Comparison of ENCODE assay signal across 29 mouse cellular contexts in the genomic region with DNA sequence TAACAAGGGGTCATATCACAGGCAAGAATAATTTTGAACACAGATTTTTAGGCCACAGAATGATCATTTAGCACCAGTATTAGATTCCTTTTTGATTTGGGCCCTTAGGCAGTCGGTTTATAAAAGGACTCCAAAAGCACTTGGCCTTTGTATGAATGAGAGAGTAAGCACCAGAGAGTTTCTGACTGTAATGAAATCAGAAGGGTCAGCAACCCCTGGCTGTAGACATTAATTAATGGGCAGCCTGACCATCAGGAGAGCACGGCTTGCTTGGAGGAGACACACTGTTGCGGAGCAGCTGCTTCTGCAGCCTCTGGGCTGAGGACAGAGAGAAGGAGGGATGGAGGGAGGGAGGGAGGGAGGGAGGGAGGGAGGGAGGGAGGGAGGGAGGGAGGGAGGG. TPM values are rescaled to one million over a fixed set of nuclear protein-coding genes. Genes with fewer than 3 reads are reported as not detected.
DNase-seq lines count a peak whose midpoint lies in the region; ATAC-seq and TF ChIP-seq lines count a peak whose summit lies in the region.
"Had no signal": no experiment of that assay in that cellular context is flagged by ENCODE, and none has a peak within 500 bp of the region (broad histone marks: within the 10 kb centered on the region; RNA-seq: fewer than 3 reads in every experiment).

No protein-coding gene starts in this region.

- no peak overlapping the region for H3K4me2 ChIP-seq in hindbrain, embryonic 11.5 days (replicated peaks; ENCODE audit: low read depth, low read length)
- no peak overlapping the region for H3K4me2 ChIP-seq in hindbrain, embryonic 16.5 days (ENCODE audit: low read length)
- H3K4me2 ChIP-seq in lung, embryonic 16.5 days (ENCODE audit: low read depth, low read length), result no peak overlapping the region
- H3K4me2 ChIP-seq in stomach, postnatal 0 days (replicated peaks; ENCODE audit: low read depth), result no peak overlapping the region
- H3K4me2 ChIP-seq: heart, embryonic 13.5 days; limb, embryonic 13.5 days; liver, embryonic 13.5 days had no signal

- no peak for TF ChIP-seq POLR2A in lung, adult 2 months (IDR thresholded peaks at IDR 0.05; ENCODE audit: borderline replicate concordance, extremely low read depth, low read depth, low read length)

- no peaks in the 10 kb centered on the region; the same call in 1 of the 2 replicates for H3K4me1 ChIP-seq in hindbrain, embryonic 11.5 days (replicated peaks; ENCODE audit: control insufficient read depth, insufficient read depth, low read length)
- H3K4me1 ChIP-seq in hindbrain, embryonic 16.5 days (ENCODE audit: control insufficient read depth, insufficient read depth, low read depth, low read length), result no peaks in the 10 kb centered on the region
- H3K4me1 ChIP-seq in lung, embryonic 16.5 days (replicated peaks; ENCODE audit: control insufficient read depth, insufficient read depth, low read length), result no peaks in the 10 kb centered on the region
- no peaks in the 10 kb centered on the region; the same call in 1 of the 2 replicates for H3K4me1 ChIP-seq in lung, adult 2 months (ENCODE audit: control insufficient read depth, insufficient read depth, low read length)
- H3K4me1 ChIP-seq in stomach, postnatal 0 days (replicated peaks; ENCODE audit: control insufficient read depth, insufficient read depth), result no peaks in the 10 kb centered on the region
- H3K4me1 ChIP-seq: heart, embryonic 13.5 days; liver, embryonic 13.5 days had no signal

- H3K27ac ChIP-seq in hindbrain, embryonic 11.5 days (ENCODE audit: low read depth, low read length), result no peak overlapping the region
- no peak overlapping the region for H3K27ac ChIP-seq in hindbrain, embryonic 16.5 days (ENCODE audit: low read depth, low read length)
- no peak overlapping the region for H3K27ac ChIP-seq in lung, embryonic 16.5 days (ENCODE audit: low read length)
- no peak overlapping the region for H3K27ac ChIP-seq in stomach, postnatal 0 days (replicated peaks)
- H3K27ac ChIP-seq: gastrocnemius, adult 2 months; heart, embryonic 13.5 days; hindbrain, postnatal 0 days; limb, embryonic 13.5 days; liver, embryonic 13.5 days; macrophage had no signal

- H3K9me3 ChIP-seq in hindbrain, embryonic 11.5 days (ENCODE audit: control insufficient read depth, low read length), result no peaks in the 10 kb centered on the region
- no peaks in the 10 kb centered on the region for H3K9me3 ChIP-seq in hindbrain, embryonic 16.5 days (ENCODE audit: control insufficient read depth, low read length)
- no peaks in the 10 kb centered on the region for H3K9me3 ChIP-seq in lung, embryonic 16.5 days (ENCODE audit: control insufficient read depth, low read length)
- no peaks in the 10 kb centered on the region for H3K9me3 ChIP-seq in stomach, postnatal 0 days (ENCODE audit: control insufficient read depth, low read length)
- H3K9me3 ChIP-seq: forebrain, embryonic 10.5 days; heart, embryonic 13.5 days; limb, embryonic 13.5 days; liver, embryonic 13.5 days had no signal

- H3K9ac ChIP-seq in hindbrain, embryonic 11.5 days (ENCODE audit: low read depth, low read length), result no peak overlapping the region
- H3K9ac ChIP-seq in hindbrain, embryonic 16.5 days (ENCODE audit: low read depth, low read length), result no peak overlapping the region
- no peak overlapping the region for H3K9ac ChIP-seq in lung, embryonic 16.5 days (ENCODE audit: low read length)
- H3K9ac ChIP-seq in stomach, postnatal 0 days (ENCODE audit: low read length), result no peak overlapping the region
- H3K9ac ChIP-seq: heart, embryonic 13.5 days; limb, embryonic 13.5 days; liver, embryonic 13.5 days had no signal

- ATAC-seq in hindbrain, embryonic 11.5 days (ENCODE audit: low FRiP score), result peak; percentile 40; the same call in 1 of the 2 replicates
- no peak for ATAC-seq in hindbrain, embryonic 16.5 days
- 0 out of 2 replicates have a peak, but pooled peaks have one; percentile 43 for ATAC-seq in lung, embryonic 16.5 days (ENCODE audit: low read depth)
- ATAC-seq in stomach, postnatal 0 days (ENCODE audit: low FRiP score, low TSS enrichment), result no peak
- ATAC-seq: hindbrain, postnatal 0 days; intestine, postnatal 0 days had no signal

- no peak for TF ChIP-seq CTCF in lung, adult 2 months (IDR thresholded peaks at IDR 0.05; ENCODE audit: insufficient read depth, low read length)
- TF ChIP-seq CTCF in stomach, postnatal 0 days (IDR thresholded peaks at IDR 0.05; ENCODE audit: low read depth), result no peak

- WGBS in hindbrain, embryonic 11.5 days, result 34% methylated on average over 3 of the region's 3 CpGs
- 33% methylated on average over 3 of the region's 3 CpGs for WGBS in hindbrain, embryonic 16.5 days
- 45% methylated on average over 3 of the region's 3 CpGs for WGBS in lung, embryonic 16.5 days
- WGBS in lung, adult 2 months, result 49% methylated on average over 2 of the region's 3 CpGs
- 45% methylated on average over 3 of the region's 3 CpGs for WGBS in stomach, postnatal 0 days

- DNase-seq in hindbrain, embryonic 11.5 days (ENCODE audit: low spot score), result peak; percentile 25
- no peak for DNase-seq in lung, adult 2 months
- DNase-seq in embryo, embryonic 11 days, result peak; percentile 43
- peak; percentile 31 for DNase-seq in lung, postnatal 36 days
- no peak for DNase-seq in stomach, postnatal 0 days (ENCODE audit: low spot score)
- no peak for DNase-seq in gastrocnemius, postnatal 4 days (ENCODE audit: low spot score in 2 of 2)
- DNase-seq: adrenal gland, postnatal 36 days; B cell, adult 2 months; cerebellum, adult 2 months; gastrocnemius, adult 2 months; liver, embryonic 13.5 days; right cerebral cortex, adult 18-20 months; thymus, postnatal 36 days had no signal

- TF ChIP-seq EP300 in stomach, postnatal 0 days (optimal IDR thresholded peaks at IDR 0.05), result no peak

- no peaks in the 10 kb centered on the region for H3K27me3 ChIP-seq in hindbrain, embryonic 11.5 days (ENCODE audit: control insufficient read depth, insufficient read depth, low read length)
- H3K27me3 ChIP-seq in hindbrain, embryonic 16.5 days (replicated peaks; ENCODE audit: control insufficient read depth, insufficient read depth, low read length), result no peaks in the 10 kb centered on the region
- no peaks in the 10 kb centered on the region for H3K27me3 ChIP-seq in lung, embryonic 16.5 days (ENCODE audit: control insufficient read depth, insufficient read depth, low read depth, low read length)
- H3K27me3 ChIP-seq in stomach, postnatal 0 days (ENCODE audit: control insufficient read depth, insufficient read depth, low read length), result no peaks in the 10 kb centered on the region
- H3K27me3 ChIP-seq: heart, embryonic 13.5 days; limb, embryonic 13.5 days; liver, embryonic 13.5 days had no signal

- no peak overlapping the region for H3K4me3 ChIP-seq in hindbrain, embryonic 11.5 days (ENCODE audit: low read depth, low read length)
- H3K4me3 ChIP-seq in hindbrain, embryonic 16.5 days (ENCODE audit: low read length), result no peak overlapping the region
- H3K4me3 ChIP-seq in lung, embryonic 16.5 days (ENCODE audit: low read length), result no peak overlapping the region
- no peak overlapping the region for H3K4me3 ChIP-seq in lung, adult 2 months (replicated peaks; ENCODE audit: extremely low read depth, low read depth, low read length)
- H3K4me3 ChIP-seq in stomach, postnatal 0 days (ENCODE audit: low read depth, low read length), result no peak overlapping the region
- H3K4me3 ChIP-seq: forebrain, embryonic 10.5 days; gastrocnemius, adult 2 months; heart, embryonic 13.5 days; limb, embryonic 13.5 days; liver, embryonic 13.5 days had no signal

- H3K36me3 ChIP-seq in hindbrain, embryonic 11.5 days (ENCODE audit: control insufficient read depth, insufficient read depth, low read length), result no peaks in the 10 kb centered on the region
- no peaks in the 10 kb centered on the region for H3K36me3 ChIP-seq in hindbrain, embryonic 16.5 days (ENCODE audit: control insufficient read depth, insufficient read depth, low read length)
- no peaks in the 10 kb centered on the region for H3K36me3 ChIP-seq in lung, embryonic 16.5 days (ENCODE audit: control insufficient read depth, insufficient read depth, low read length)
- no peaks in the 10 kb centered on the region for H3K36me3 ChIP-seq in stomach, postnatal 0 days (ENCODE audit: control insufficient read depth, insufficient read depth, low read length)
- H3K36me3 ChIP-seq: forebrain, embryonic 10.5 days; heart, embryonic 13.5 days; limb, embryonic 13.5 days; liver, embryonic 13.5 days had no signal

RNA-seq across cellular contexts. Expression of gene Tas2r134, which starts 30.4 kb away (rescaled TPM):
- polyA plus RNA-seq in hindbrain, embryonic 11.5 days (2014; fragmentation: Nextera tagmentation; extraction: Ambion mirVana), result not detected in 2 replicates
- not detected in 2 replicates for polyA plus RNA-seq in hindbrain, embryonic 16.5 days (2015; fragmentation: Nextera tagmentation; extraction: Ambion mirVana)
- not detected in 2 replicates for polyA plus RNA-seq in lung, embryonic 16.5 days (2015; fragmentation: Nextera tagmentation; extraction: Ambion mirVana)
- not detected in 2 replicates for polyA plus RNA-seq in lung, adult 2 months (2012; rRNA removed)
- not detected in 2 replicates for polyA plus RNA-seq in stomach, postnatal 0 days (2015; fragmentation: Nextera tagmentation; extraction: Ambion mirVana)
- total RNA-seq in gastrocnemius, postnatal 4 days (2021), result not detected
- total RNA-seq: adrenal gland, postnatal 36 days; common myeloid progenitor, adult 5-6 weeks; gastrocnemius, adult 2 months; granulocyte monocyte progenitor cell, adult 5-6 weeks; heart, postnatal 25 days; hindbrain, postnatal 0 days; layer of hippocampus, postnatal 10 days; left cerebral cortex, adult 8-10 months had no signal
- polyA plus RNA-seq: cerebellum, adult 2 months; forebrain, embryonic 10.5 days; heart, embryonic 13.5 days; hindbrain, postnatal 0 days; intestine, postnatal 0 days; large intestine, adult 2 months; limb, embryonic 13.5 days; liver, embryonic 13.5 days; macrophage; small intestine, adult 2 months; testis, adult 2 months had no signal

Comparison
In these comparisons a context has a peak if more than half of its experiments do, and no peak if none do; other contexts are left out.
1. ATAC-seq: peak in hindbrain, embryonic 11.5 days (single experiment) and lung, embryonic 16.5 days (single experiment); none in hindbrain, embryonic 16.5 days (single experiment) and stomach, postnatal 0 days (single experiment).
2. DNase-seq: peak in hindbrain, embryonic 11.5 days (single experiment), embryo, embryonic 11 days (single experiment) and lung, postnatal 36 days (single experiment); none in lung, adult 2 months (single experiment), stomach, postnatal 0 days (single experiment) and gastrocnemius, postnatal 4 days (0 of 2).